Mouse (Mus musculus) MEL (cell line): ENCODE data around the gene Ccdc57. TPM values are rescaled to one million over a fixed set of nuclear protein-coding genes. Genes with fewer than 3 reads are reported as not detected.

Source experiments
- DNase-seq: peaks from one replicate; pipeline ENCODE4 v3.0.0; 2011; ENCODE audit warnings: low read depth, low spot score
- H3K27ac ChIP-seq: 2 replicates; pipeline ENCODE4 v1.5.1; 2012; ENCODE audit warnings: low read depth, mild to moderate bottlenecking, control low read depth, low read length, moderate library complexity; ENCODE audit not compliant: control insufficient read depth
- H3K27me3 ChIP-seq, 2 experiments: fragments of 150-350 bp in 1 of 2; sonication (generic) in 1 of 2; 2 replicates each; pipeline ENCODE4 v1.6.1; 2012; ENCODE audit warnings: low read length in 2 of 2, mild to moderate bottlenecking in 2 of 2, improper control_type of control experiment in 1 of 2, moderate library complexity in 1 of 2; ENCODE audit not compliant: insufficient read depth in 2 of 2, control insufficient read depth in 1 of 2
- H3K36me3 ChIP-seq, 2 experiments: 2 replicates each; pipeline ENCODE4 v1.6.1; 2012 to 2014; ENCODE audit warnings: low read length in 2 of 2, improper control_type of control experiment in 1 of 2, inconsistent platforms in 1 of 2, mild to moderate bottlenecking in 1 of 2; ENCODE audit not compliant: insufficient read depth in 2 of 2, control insufficient read depth in 1 of 2
- H3K4me1 ChIP-seq, 2 experiments: fragments of 150-350 bp in 1 of 2; sonication (generic) in 1 of 2; 2 replicates each; pipeline ENCODE4 v1.6.1; 2012; ENCODE audit warnings: low read length in 2 of 2, improper control_type of control experiment in 1 of 2, mild to moderate bottlenecking in 1 of 2; ENCODE audit not compliant: insufficient read depth in 2 of 2, control insufficient read depth in 1 of 2
- H3K4me3 ChIP-seq, 2 experiments: fragments of 150-350 bp in 1 of 2; sonication (generic) in 1 of 2; 2 replicates each; pipeline ENCODE4 v1.5.1; 2012; ENCODE audit warnings: low read depth in 2 of 2, low read length in 2 of 2, mild to moderate bottlenecking in 2 of 2, moderate library complexity in 2 of 2, control low read depth in 1 of 2, improper control_type of control experiment in 1 of 2; ENCODE audit not compliant: control insufficient read depth in 1 of 2, insufficient read depth in 1 of 2
- H3K79me2 ChIP-seq: 2 replicates; pipeline ENCODE4 v1.6.1; 2012; ENCODE audit warnings: mild to moderate bottlenecking, low read length, moderate library complexity; ENCODE audit not compliant: control insufficient read depth, poor library complexity, insufficient read depth
- H3K9ac ChIP-seq: 2 replicates; pipeline ENCODE4 v1.6.1; 2012; ENCODE audit warnings: low read depth, mild to moderate bottlenecking, control low read depth, low read length, moderate library complexity; ENCODE audit not compliant: control insufficient read depth, poor library complexity, severe bottlenecking
- H3K9me3 ChIP-seq: fragments of 150-350 bp; sonication (generic); replicated peaks from 2 replicates; pipeline ENCODE4 v1.6.1; 2012; ENCODE audit warnings: mild to moderate bottlenecking, low read length, improper control_type of control experiment, moderate library complexity; ENCODE audit not compliant: insufficient read depth
- CHD2 ChIP-seq: IDR thresholded peaks from 2 replicates; pipeline ENCODE4 v1.6.1; 2011; ENCODE audit warnings: low read length, improper control_type of control experiment
- EP300 ChIP-seq, 2 experiments: IDR thresholded peaks; 2 replicates each; pipeline ENCODE4 v1.6.1; 2011; ENCODE audit warnings: improper control_type of control experiment in 2 of 2, low read length in 2 of 2, low read depth in 1 of 2, mild to moderate bottlenecking in 1 of 2
- GABPA ChIP-seq: IDR thresholded peaks from 2 replicates; pipeline ENCODE4 v1.6.1; 2012; ENCODE audit warnings: low read depth, mild to moderate bottlenecking, inconsistent platforms, low read length, improper control_type of control experiment, moderate library complexity
- GATA1 ChIP-seq: IDR thresholded peaks from 2 replicates; pipeline ENCODE4 v1.6.1; 2011; ENCODE audit warnings: low read depth, low read length, improper control_type of control experiment
- HCFC1 ChIP-seq: IDR thresholded peaks from 2 replicates; pipeline ENCODE4 v1.6.1; 2012; ENCODE audit warnings: low read depth, mild to moderate bottlenecking, inconsistent platforms, low read length, improper control_type of control experiment, moderate library complexity
- JUND ChIP-seq: IDR thresholded peaks from 2 replicates; pipeline ENCODE4 v1.6.1; 2011; ENCODE audit warnings: low read depth, mild to moderate bottlenecking, improper control_type of control experiment, low read length
- MAFK ChIP-seq: IDR thresholded peaks from 2 replicates; pipeline ENCODE4 v1.6.1; 2011; ENCODE audit warnings: low read depth, mild to moderate bottlenecking, low read length, improper control_type of control experiment, borderline replicate concordance
- MAZ ChIP-seq: IDR thresholded peaks from 2 replicates; pipeline ENCODE4 v1.6.1; 2012; ENCODE audit warnings: low read depth, mild to moderate bottlenecking, inconsistent platforms, low read length, improper control_type of control experiment
- MEF2A ChIP-seq: IDR thresholded peaks from 2 replicates; pipeline ENCODE4 v1.6.1; 2014; ENCODE audit warnings: low read depth, mild to moderate bottlenecking, inconsistent platforms, low read length, improper control_type of control experiment; ENCODE audit not compliant: poor library complexity, insufficient replicate concordance, severe bottlenecking; ENCODE audit errors: extremely low read depth
- MXI1 ChIP-seq: IDR thresholded peaks from 2 replicates; pipeline ENCODE4 v1.6.1; 2011; ENCODE audit warnings: mild to moderate bottlenecking, low read depth, low read length, improper control_type of control experiment
- MYB ChIP-seq: IDR thresholded peaks from 2 replicates; pipeline ENCODE4 v1.6.1; 2011; ENCODE audit warnings: mild to moderate bottlenecking, low read depth, low read length, improper control_type of control experiment
- MYC ChIP-seq: IDR thresholded peaks from 2 replicates; pipeline ENCODE4 v1.6.1; 2011; ENCODE audit warnings: low read depth, mild to moderate bottlenecking, low read length, improper control_type of control experiment, moderate library complexity
- NELFE ChIP-seq: IDR thresholded peaks from 2 replicates; pipeline ENCODE4 v1.6.1; 2011; ENCODE audit warnings: low read depth, low read length, improper control_type of control experiment
- POLR2A ChIP-seq, 2 experiments: IDR thresholded peaks; 2 replicates each; pipeline ENCODE4 v1.6.1; 2011 to 2012; ENCODE audit warnings: low read length in 2 of 2, mild to moderate bottlenecking in 2 of 2, control low read depth in 1 of 2, improper control_type of control experiment in 1 of 2, low read depth in 1 of 2, moderate library complexity in 1 of 2; ENCODE audit not compliant: control insufficient read depth in 1 of 2, insufficient read depth in 1 of 2, poor library complexity in 1 of 2
- POLR2AphosphoS2 ChIP-seq: IDR thresholded peaks from 2 replicates; pipeline ENCODE4 v1.6.1; 2011; ENCODE audit warnings: low read length, improper control_type of control experiment
- RCOR1 ChIP-seq: IDR thresholded peaks from 2 replicates; pipeline ENCODE4 v1.6.1; 2012; ENCODE audit warnings: low read depth, mild to moderate bottlenecking, inconsistent platforms, low read length, improper control_type of control experiment
- SMC3 ChIP-seq: IDR thresholded peaks from 2 replicates; pipeline ENCODE4 v1.6.1; 2011; ENCODE audit warnings: low read depth, low read length, improper control_type of control experiment
- TBP ChIP-seq: IDR thresholded peaks from 2 replicates; pipeline ENCODE4 v1.8.0; 2011; ENCODE audit warnings: low read depth, low read length, improper control_type of control experiment
- TCF12 ChIP-seq: IDR thresholded peaks from 2 replicates; pipeline ENCODE4 v1.6.1; 2014; ENCODE audit warnings: low read depth, mild to moderate bottlenecking, inconsistent platforms, low read length, improper control_type of control experiment, moderate library complexity
- UBTF ChIP-seq: IDR thresholded peaks from 2 replicates; pipeline ENCODE4 v1.6.1; 2012; ENCODE audit warnings: low read depth, mild to moderate bottlenecking, inconsistent platforms, low read length, improper control_type of control experiment, moderate library complexity, borderline replicate concordance; ENCODE audit not compliant: insufficient read depth
- USF2 ChIP-seq, 2 experiments: IDR thresholded peaks; 2 replicates each; pipeline ENCODE4 v1.6.1; 2011 to 2012; ENCODE audit warnings: improper control_type of control experiment in 2 of 2, low read length in 2 of 2, borderline replicate concordance in 1 of 2, inconsistent platforms in 1 of 2, low read depth in 1 of 2, mild to moderate bottlenecking in 1 of 2; ENCODE audit not compliant: insufficient read depth in 1 of 2
- ZKSCAN1 ChIP-seq: IDR thresholded peaks from 2 replicates; pipeline ENCODE4 v1.6.1; 2012; ENCODE audit warnings: low read depth, mild to moderate bottlenecking, inconsistent platforms, low read length, improper control_type of control experiment, moderate library complexity
- ZMIZ1 ChIP-seq: IDR thresholded peaks from 2 replicates; pipeline ENCODE4 v1.6.1; 2012; ENCODE audit warnings: low read depth, mild to moderate bottlenecking, inconsistent platforms, low read length, improper control_type of control experiment, moderate library complexity
- polyA plus RNA-seq, 2 experiments: library from polyadenylated mRNA; stranded (reverse) in 1 of 2; unstranded in 1 of 2; fragments of >175 nt in 1 of 2; fragments of >200 nt in 1 of 2; gene quantifications; 2 replicates each; pipeline versions ENCODE4 v1.2.1 to v1.2.4; 2012; ENCODE audit warnings: low replicate concordance in 2 of 2, low read depth in 1 of 2; ENCODE audit not compliant: insufficient read length in 2 of 2, insufficient read depth in 1 of 2, missing spikeins in 1 of 2
- total RNA-seq: library from RNA; depleted of rRNA; stranded (reverse); fragments of 300-350 nt; gene quantifications from 2 replicates; pipeline ENCODE4 v1.2.3, GENCODE M21; 2012

Ccdc57 gene
- total and polyA plus RNA-seq, 3 experiments: 5.3 to 7.4 TPM; not detected in 1

- no peak overlapping the region for H3K9ac ChIP-seq
- H3K36me3 ChIP-seq: peaks cover 11 to 29% of the 10 kb centered on the region in 2 experiments
- H3K27me3 ChIP-seq: no peaks in the 10 kb centered on the region
- TF ChIP-seq ZMIZ1 (peak; percentile 91), POLR2A (IDR thresholded peaks at IDR 0.05; ENCODE audit: control insufficient read depth in 1 of 2, insufficient read depth in 1 of 2, low read depth in 1 of 2, low read length in 2 of 2, poor library complexity in 1 of 2) (peak in 1 of 2 experiments; percentile 47; a peak in 2 of 4 replicates), TBP (peak; percentile 28; the same call in 1 of the 2 replicates), GATA1 (no peak), HCFC1 (0 out of 2 replicates have a peak, but pooled peaks have one; percentile 9), MEF2A (no peak), UBTF (no peak), TCF12 (no peak), USF2 (IDR thresholded peaks at IDR 0.05; ENCODE audit: borderline replicate concordance in 1 of 2, insufficient read depth in 1 of 2, low read depth in 1 of 2, low read length in 2 of 2) (no peak), EP300 (IDR thresholded peaks at IDR 0.05; ENCODE audit: low read depth in 1 of 2, low read length in 2 of 2) (no peak), MYC (no peak), SMC3 (peak; percentile 7; the same call in 1 of the 2 replicates), JUND (no peak), MYB (peak; percentile 9; the same call in 1 of the 2 replicates), RCOR1 (no peak), CHD2 (no peak), GABPA (no peak), ZKSCAN1 (peak; percentile 60; the same call in 1 of the 2 replicates)
- peaks cover 0 to 10% of the 10 kb centered on the region in 2 experiments; a peak in 1 of 4 replicates for H3K4me1 ChIP-seq
- no peak overlapping the region for H3K4me3 ChIP-seq
- DNase-seq: peak; percentile 66
- H3K27ac ChIP-seq: no peak overlapping the region
- H3K9me3 ChIP-seq: no peaks in the 10 kb centered on the region
- H3K79me2 ChIP-seq: no peaks in the 10 kb centered on the region; the same call in 1 of the 2 replicates
Measured at GRCm38 (mm10) chr11:120961594-120961993, 28.9 kb upstream of the Ccdc57 start.

- Histone ChIP-seq H3K4me1 (peaks cover 0 to 10% of the 10 kb centered on the region in 2 experiments; a peak in 1 of 4 replicates), H3K79me2 (peaks cover under 1% of the 10 kb centered on the region; the same call in 1 of the 2 replicates), H3K36me3 (peaks cover 11 to 17% of the 10 kb centered on the region in 2 experiments), H3K9ac (no peak overlapping the region), H3K27me3 (no peaks in the 10 kb centered on the region), H3K27ac (no peak overlapping the region), H3K4me3 (no peak overlapping the region), H3K9me3 (no peaks in the 10 kb centered on the region)
- DNase-seq: peak; percentile 60
- peak; percentile 11; the same call in 1 of the 2 replicates for TF ChIP-seq SMC3
- peak; percentile 16; the same call in 1 of the 2 replicates for TF ChIP-seq ZKSCAN1
- peak; percentile 37; the same call in 1 of the 2 replicates for TF ChIP-seq NELFE
- TF ChIP-seq MAZ: 0 out of 2 replicates have a peak, but pooled peaks have one; percentile 46
- 0 out of 2 replicates have a peak, but pooled peaks have one; percentile 1 for TF ChIP-seq TBP
- TF ChIP-seq POLR2A (IDR thresholded peaks at IDR 0.05; ENCODE audit: control insufficient read depth in 1 of 2, insufficient read depth in 1 of 2, low read depth in 1 of 2, low read length in 2 of 2, poor library complexity in 1 of 2): peak in 1 of 2 experiments; percentile 66; a peak in 2 of 4 replicates
- TF ChIP-seq POLR2AphosphoS2: peak; percentile 59
- no peak for TF ChIP-seq MYC
- no peak for TF ChIP-seq MXI1
- TF ChIP-seq MYB: no peak
- peak; percentile 65; the same call in 1 of the 2 replicates for TF ChIP-seq MAFK
- 0 out of 2 replicates have a peak, but pooled peaks have one; percentile 8 for TF ChIP-seq CHD2
Measured at GRCm38 (mm10) chr11:120960248-120960647, 27.6 kb upstream of the Ccdc57 start.
